14 mouse cellular contexts compared by ENCODE assay signal in the genomic region with DNA sequence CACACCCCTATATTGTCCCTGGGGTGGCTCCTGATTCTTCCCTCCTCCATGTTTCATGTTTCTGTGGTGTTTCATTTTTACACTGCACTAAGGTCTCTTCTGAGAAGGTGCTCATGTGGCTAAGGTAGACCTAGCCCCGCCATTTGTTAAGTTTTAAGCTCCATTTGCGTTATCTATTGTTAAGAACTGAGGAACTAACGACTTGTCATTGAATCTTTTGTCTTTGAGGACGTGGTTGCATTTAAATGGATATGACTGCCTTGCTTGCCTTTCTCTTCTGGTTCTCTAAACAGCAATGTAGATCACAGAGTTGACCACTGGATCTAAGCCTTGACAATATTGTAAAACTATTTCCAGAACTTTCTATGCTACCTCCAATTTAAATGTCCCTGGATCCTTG.
"Had no signal": no experiment of that assay in that cellular context is flagged by ENCODE, and none has a peak within 500 bp of the region (broad histone marks: within the 10 kb centered on the region; RNA-seq: fewer than 3 reads in every experiment).

No protein-coding gene starts in this region.

- H3K36me3 ChIP-seq: midbrain, embryonic 10.5 days; midbrain, embryonic 12.5 days; midbrain, embryonic 15.5 days; neural tube, embryonic 12.5 days had no signal

- H3K27me3 ChIP-seq: midbrain, embryonic 12.5 days; midbrain, embryonic 15.5 days; neural tube, embryonic 12.5 days had no signal

- H3K4me2 ChIP-seq: lung, embryonic 14.5 days; midbrain, embryonic 12.5 days; midbrain, embryonic 15.5 days; neural tube, embryonic 12.5 days had no signal

- ATAC-seq: midbrain, embryonic 15.5 days had no signal

- H3K4me1 ChIP-seq: midbrain, embryonic 10.5 days; midbrain, embryonic 12.5 days; midbrain, embryonic 15.5 days; neural tube, embryonic 12.5 days had no signal

- H3K27ac ChIP-seq: midbrain, embryonic 10.5 days; midbrain, embryonic 12.5 days; midbrain, embryonic 15.5 days; neural tube, embryonic 12.5 days had no signal

- H3K9me3 ChIP-seq: midbrain, embryonic 10.5 days; midbrain, embryonic 12.5 days; midbrain, embryonic 15.5 days; neural tube, embryonic 12.5 days had no signal

- DNase-seq: lung, adult 18-20 months; lung, embryonic 14.5 days; lung, postnatal 10 days; lung, postnatal 4 days; right cerebral cortex, postnatal 25 days; right cerebral cortex, postnatal 4 days; spleen, adult 18-20 months; thymus, adult 18-20 months; thymus, postnatal 14 days; thymus, postnatal 36 days had no signal

- H3K9ac ChIP-seq: lung, embryonic 14.5 days; midbrain, embryonic 12.5 days; midbrain, embryonic 15.5 days; neural tube, embryonic 12.5 days had no signal

- H3K4me3 ChIP-seq: midbrain, embryonic 10.5 days; midbrain, embryonic 12.5 days; midbrain, embryonic 15.5 days; neural tube, embryonic 12.5 days had no signal
